Mouse (Mus musculus) heart, embryonic 15.5 days (tissue): ENCODE measurements at regions not wholly inside any gene's neighbourhood (a gene's known extent, or its start where the extent isn't known, plus 50 kb on each side); places are given as distances from the start of the nearest gene placed in this dataset.

Experiments used
- ATAC-seq: fragments of 200-750 bp; cut with Nextera tagmentation; replicated peaks from 2 replicates; pipeline ENCODE4 v1.8.0; 2017; ENCODE audit warnings: low read depth, moderate TSS enrichment; ENCODE audit not compliant: insufficient number of reproducible peaks, insufficient read depth, low FRiP score
- H3K27ac ChIP-seq: fragments of 300-500 bp; sonication (generic); 2 replicates; pipeline ENCODE4 v1.5.1; 2015; ENCODE audit warnings: mild to moderate bottlenecking, inconsistent platforms
- H3K27me3 ChIP-seq: fragments of 300-500 bp; sonication (generic); 2 replicates; pipeline ENCODE4 v1.6.1; 2015; ENCODE audit warnings: inconsistent platforms
- H3K36me3 ChIP-seq: fragments of 300-500 bp; sonication (generic); 2 replicates; pipeline ENCODE4 v1.6.1; 2015; ENCODE audit warnings: mild to moderate bottlenecking, inconsistent platforms
- H3K4me1 ChIP-seq: fragments of 300-500 bp; sonication (generic); replicated peaks from 2 replicates; pipeline ENCODE4 v1.6.1; 2015; ENCODE audit warnings: inconsistent platforms
- H3K4me2 ChIP-seq: fragments of 300-500 bp; sonication (generic); 2 replicates; pipeline ENCODE4 v1.6.1; 2015; ENCODE audit warnings: inconsistent platforms, mild to moderate bottlenecking, moderate library complexity
- H3K4me3 ChIP-seq: fragments of 300-500 bp; sonication (generic); 2 replicates; pipeline ENCODE4 v1.5.1; 2015; ENCODE audit warnings: mild to moderate bottlenecking, inconsistent platforms
- H3K9ac ChIP-seq: fragments of 300-500 bp; sonication (generic); 2 replicates; pipeline ENCODE4 v1.6.1; 2015; ENCODE audit warnings: mild to moderate bottlenecking, inconsistent platforms
- H3K9me3 ChIP-seq: fragments of 300-500 bp; sonication (generic); replicated peaks from 2 replicates; pipeline ENCODE4 v1.6.1; 2016; ENCODE audit warnings: inconsistent platforms
- WGBS: fragments of 180-500 bp; shearing (Covaris S2); methylation state at CpG from one replicate; pipeline ENCODE4 v1.1.7; 2015; ENCODE audit warnings: mixed read lengths; 5-methylcytosine and 5-hydroxymethylcytosine counted together

DNA sequence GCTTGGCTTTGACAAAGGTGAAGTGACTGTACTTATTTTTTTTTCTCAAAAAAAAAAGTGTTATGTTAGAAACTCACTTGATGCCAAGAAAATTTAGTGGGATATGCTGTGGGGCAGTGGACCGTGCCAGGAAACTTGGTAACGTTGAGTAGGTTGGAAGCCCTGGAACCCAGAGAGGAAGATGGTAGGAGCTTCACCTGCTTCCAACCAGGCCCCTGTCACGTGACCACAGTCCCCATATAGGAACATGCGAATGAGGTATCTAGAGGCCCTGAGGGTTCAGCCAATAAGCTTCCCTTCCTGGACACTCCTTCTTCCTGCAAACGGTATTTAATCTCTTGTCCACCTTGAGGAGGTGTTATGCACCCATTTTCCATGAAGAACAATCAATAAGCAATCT, 68.5 kb upstream of the Irx6 start:
- no peaks in the 10 kb centered on the region for H3K27me3 ChIP-seq
- H3K9ac ChIP-seq, result no peak overlapping the region
- H3K36me3 ChIP-seq, result no peaks in the 10 kb centered on the region
- no peaks in the 10 kb centered on the region for H3K9me3 ChIP-seq
- WGBS, result 83% methylated on average over 5 of the region's 5 CpGs
- H3K4me1 ChIP-seq, result no peaks in the 10 kb centered on the region
- ATAC-seq, result no peak
- no peak overlapping the region for H3K27ac ChIP-seq
- no peak overlapping the region for H3K4me2 ChIP-seq
- H3K4me3 ChIP-seq, result no peak overlapping the region

DNA sequence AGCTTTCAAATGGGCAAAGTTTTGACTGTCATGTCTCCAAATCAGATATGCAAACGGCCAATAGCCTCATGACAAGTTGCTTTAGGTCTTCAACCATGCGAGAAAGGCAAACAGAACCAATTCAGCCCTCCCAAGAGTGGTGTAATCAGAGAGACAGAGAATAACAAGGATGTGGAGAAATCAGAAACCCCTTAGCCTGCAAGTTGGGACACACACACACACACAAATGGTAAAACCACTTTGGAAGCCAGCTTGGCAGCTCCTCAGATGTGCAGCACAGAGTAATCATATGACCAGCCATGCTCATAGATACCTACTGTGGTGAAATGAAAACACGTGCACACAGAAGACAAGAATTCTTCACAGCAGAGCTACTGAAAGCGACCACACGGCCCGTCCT, 66.5 kb upstream of the Irx6 start:
- H3K27me3 ChIP-seq, result no peaks in the 10 kb centered on the region
- H3K4me1 ChIP-seq, result no peaks in the 10 kb centered on the region
- 70% methylated on average over 6 of the region's 6 CpGs for WGBS
- no peaks in the 10 kb centered on the region for H3K36me3 ChIP-seq
- ATAC-seq, result no peak
- no peak overlapping the region for H3K27ac ChIP-seq
- no peak overlapping the region for H3K9ac ChIP-seq
- H3K4me3 ChIP-seq, result no peak overlapping the region
- H3K9me3 ChIP-seq, result no peaks in the 10 kb centered on the region
- no peak overlapping the region for H3K4me2 ChIP-seq

DNA sequence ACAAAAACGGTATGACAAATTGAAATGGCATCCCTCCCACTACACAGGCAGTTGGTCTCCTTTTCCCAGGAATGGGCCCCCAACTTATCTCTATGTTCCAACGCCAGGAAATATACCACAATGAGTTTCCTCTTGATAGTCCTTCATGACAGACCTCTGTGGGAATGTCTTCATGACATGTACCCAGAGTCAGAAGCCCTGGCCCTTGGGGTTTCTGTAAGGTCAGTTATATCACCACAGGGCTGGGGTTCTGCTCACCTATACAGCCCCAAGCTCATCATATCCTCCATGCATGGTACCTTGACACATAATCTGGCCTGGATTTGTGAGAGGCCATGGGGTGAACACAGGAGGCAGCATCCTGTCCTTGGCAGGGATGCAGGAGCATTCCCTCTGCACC, 64.2 kb upstream of the Irx6 start:
- no peak for ATAC-seq
- 35% methylated on average over 2 of the region's 2 CpGs for WGBS
- Histone ChIP-seq H3K4me1 (no peaks in the 10 kb centered on the region), H3K9me3 (no peaks in the 10 kb centered on the region), H3K27ac (peak overlapping the region; percentile 30; the same call in 1 of the 2 replicates), H3K4me3 (no peak overlapping the region), H3K9ac (no peak overlapping the region), H3K27me3 (no peaks in the 10 kb centered on the region), H3K36me3 (no peaks in the 10 kb centered on the region), H3K4me2 (no peak overlapping the region)

DNA sequence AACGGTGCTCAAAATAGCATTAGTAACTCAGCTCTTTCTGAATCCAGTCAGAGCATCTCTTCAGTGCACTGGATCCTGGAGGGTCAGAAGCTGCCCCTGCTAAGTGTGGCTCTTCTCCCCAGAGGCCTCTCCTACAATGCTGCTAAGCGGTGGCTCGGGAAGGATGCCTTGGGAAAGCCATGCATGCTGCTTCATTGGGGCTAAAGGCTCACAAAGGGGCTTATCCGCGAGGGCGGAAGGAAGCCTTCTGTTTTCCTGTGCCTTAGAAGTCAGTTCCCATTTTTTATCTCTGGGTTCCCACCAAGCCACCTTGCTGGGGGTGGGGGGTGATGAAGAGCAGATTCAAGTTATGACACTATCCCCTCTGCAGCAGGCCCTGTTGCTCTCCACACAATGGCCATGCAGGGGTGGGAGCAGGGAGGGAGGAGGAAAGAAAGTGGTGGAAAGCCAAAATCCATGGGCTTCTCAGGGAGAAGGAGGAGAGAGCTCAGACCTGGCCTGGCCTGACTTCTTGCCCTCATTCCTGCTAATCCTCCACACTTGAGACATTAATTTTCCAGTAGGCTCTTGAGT, 63.5 kb upstream of the Irx6 start:
- 42% methylated on average over 6 of the region's 6 CpGs for WGBS
- no peaks in the 10 kb centered on the region for H3K4me1 ChIP-seq
- no peaks in the 10 kb centered on the region for H3K27me3 ChIP-seq
- H3K4me2 ChIP-seq, result no peak overlapping the region
- H3K9me3 ChIP-seq, result no peaks in the 10 kb centered on the region
- peak overlapping the region; percentile 33; the same call in 1 of the 2 replicates for H3K27ac ChIP-seq
- ATAC-seq, result peak; percentile 59; the same call in 1 of the 2 replicates
- no peaks in the 10 kb centered on the region for H3K36me3 ChIP-seq
- H3K9ac ChIP-seq, result no peak overlapping the region
- H3K4me3 ChIP-seq, result no peak overlapping the region

DNA sequence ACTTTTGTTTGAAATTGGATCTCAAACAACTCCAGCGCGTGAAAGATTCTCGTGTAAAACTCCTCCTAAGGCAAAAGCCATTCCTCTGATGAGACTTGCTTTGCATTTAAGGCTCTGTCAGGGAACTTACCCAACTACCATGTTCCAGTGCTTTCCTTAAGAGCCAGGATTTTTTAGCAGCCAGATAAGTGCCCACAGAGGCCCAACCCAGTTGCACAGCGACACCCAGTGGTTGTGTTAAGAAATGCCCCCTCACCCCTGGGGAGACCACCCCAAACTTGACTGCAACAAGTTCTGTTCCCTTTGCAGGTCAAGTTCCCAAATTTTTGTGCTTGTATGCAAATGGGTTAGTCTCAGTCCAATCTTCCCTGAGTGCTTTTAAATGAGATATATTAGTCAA, 60.6 kb upstream of the Irx6 start:
- H3K4me2 ChIP-seq, result no peak overlapping the region
- H3K36me3 ChIP-seq, result no peaks in the 10 kb centered on the region
- H3K4me3 ChIP-seq, result no peak overlapping the region
- H3K9me3 ChIP-seq, result no peaks in the 10 kb centered on the region
- no peak for ATAC-seq
- no peaks in the 10 kb centered on the region for H3K4me1 ChIP-seq
- 40% methylated on average over 4 of the region's 4 CpGs for WGBS
- H3K27ac ChIP-seq, result no peak overlapping the region
- H3K9ac ChIP-seq, result no peak overlapping the region
- no peaks in the 10 kb centered on the region for H3K27me3 ChIP-seq

DNA sequence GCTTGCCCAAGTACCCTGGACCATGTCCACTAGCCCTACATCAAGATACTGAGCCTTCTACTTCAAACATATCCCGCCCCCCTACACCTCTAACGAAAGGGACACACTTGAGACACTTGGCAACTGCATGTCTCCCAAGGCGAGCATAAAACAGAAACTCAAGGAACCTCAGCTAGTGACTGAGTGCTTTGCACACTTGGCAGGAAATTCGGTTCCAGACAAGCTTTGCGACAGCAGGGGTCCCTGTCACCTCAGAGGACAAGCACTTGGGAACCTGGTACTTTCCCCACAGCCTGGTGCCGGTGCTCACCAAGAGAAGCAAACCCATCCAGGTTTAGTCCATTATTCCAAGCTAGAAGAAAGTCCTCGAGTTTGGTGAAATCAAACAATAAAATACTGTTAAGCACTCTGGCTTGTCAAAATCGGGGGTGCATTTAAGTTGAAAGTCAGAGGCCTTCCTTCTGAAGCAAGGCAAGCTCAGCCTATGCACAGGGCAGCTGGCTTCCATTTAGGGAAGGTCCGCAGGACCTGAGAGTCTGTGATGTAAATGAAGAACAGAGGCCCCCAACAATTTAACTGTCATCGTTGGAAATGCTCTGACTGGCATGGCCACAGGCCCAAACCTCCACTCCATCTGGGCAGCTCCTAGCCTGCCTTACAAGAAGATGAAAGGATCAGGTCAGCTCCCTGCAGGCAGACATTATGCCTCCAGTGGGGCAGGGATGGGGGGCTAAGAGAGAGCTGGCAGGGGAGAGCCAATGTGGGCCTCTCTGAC, 57.6 kb upstream of the Irx6 start:
- ATAC-seq, result no peak
- Histone ChIP-seq H3K9me3 (no peaks in the 10 kb centered on the region), H3K27ac (no peak overlapping the region), H3K4me1 (no peaks in the 10 kb centered on the region), H3K4me3 (no peak overlapping the region), H3K9ac (no peak overlapping the region), H3K4me2 (no peak overlapping the region), H3K27me3 (no peaks in the 10 kb centered on the region), H3K36me3 (no peaks in the 10 kb centered on the region)
- WGBS, result 43% methylated on average over 10 of the region's 10 CpGs

DNA sequence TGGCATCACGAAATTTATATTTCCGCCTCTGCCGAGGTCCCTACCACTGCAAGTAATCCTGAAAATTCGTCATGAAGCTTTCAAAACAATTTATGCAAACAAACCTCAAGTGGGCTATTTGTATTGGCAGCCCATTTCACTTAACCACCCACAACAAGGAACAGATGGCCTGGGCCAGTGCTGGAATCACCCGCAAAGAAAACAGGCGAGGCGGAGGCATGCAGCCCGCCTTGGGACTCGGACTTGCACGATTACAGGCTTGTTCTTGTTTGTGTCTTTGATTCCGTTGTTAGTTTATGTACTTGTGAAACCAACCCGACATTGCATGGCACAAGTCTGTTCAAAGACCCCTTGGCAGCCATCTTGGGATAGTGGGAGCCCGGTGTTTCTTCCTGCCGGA, 55.8 kb upstream of the Irx6 start:
- Histone ChIP-seq H3K36me3 (no peaks in the 10 kb centered on the region), H3K4me2 (no peak overlapping the region), H3K27ac (no peak overlapping the region), H3K4me1 (no peaks in the 10 kb centered on the region), H3K4me3 (no peak overlapping the region), H3K9ac (no peak overlapping the region), H3K9me3 (no peaks in the 10 kb centered on the region), H3K27me3 (no peaks in the 10 kb centered on the region)
- WGBS, result 80% methylated on average over 14 of the region's 14 CpGs
- ATAC-seq, result no peak
